Mouse (Mus musculus) left cerebral cortex, adult 2 months (tissue): ENCODE measurements around the gene Zfp30. TPM values are rescaled to one million over a fixed set of nuclear protein-coding genes. Genes with fewer than 3 reads are reported as not detected.

Experiments
- DNase-seq, 2 experiments: peaks; one replicate each; pipeline ENCODE4 v3.0.0; 2021 to 2022; ENCODE audit warnings: low spot score in 2 of 2, mixed read lengths in 1 of 2; ENCODE audit errors: extremely low spot score in 1 of 2
- H3K27ac ChIP-seq: fragments of 200-600 bp; 2 replicates; pipeline ENCODE4 v1.8.1; 2022
- H3K4me3 ChIP-seq: fragments of 200-600 bp; 2 replicates; pipeline ENCODE4 v1.8.1; 2022
- CTCF ChIP-seq: fragments of 200-600 bp; IDR thresholded peaks from 2 replicates; pipeline ENCODE4 v1.8.1; 2022; ENCODE audit warnings: antibody characterized with exemption, mild to moderate bottlenecking, moderate library complexity
- intact Hi-C: fragments of 180-260 bp; cut with DNase I; formaldehyde crosslinking; loops from one replicate; pipeline ENCODE4 v1.15.1; 2025
- long read RNA-seq, 2 experiments: library from polyadenylated mRNA; stranded (forward); transcript quantifications; one replicate each; pipeline ENCODE4 v2.0.0; 2021; ENCODE audit warnings: borderline mapping rate in 2 of 2
- total RNA-seq, 2 experiments: library from RNA; stranded (reverse); gene quantifications; 2 replicates each; pipeline ENCODE4 v1.2.3; 2021

Gene Zfp30
- 10 to 100 TPM; 11.7 to 12.3 TPM for total RNA-seq
- long read RNA-seq, experiment 1, partial matches to known transcripts, result 1 of 15 reads
- long read RNA-seq, experiment 1, other reads (novel, unspliced or antisense), result 9 of 15 reads
- long read RNA-seq, experiment 2, partial matches to known transcripts, result 3 of 9 reads
- long read RNA-seq, experiment 2, other reads (novel, unspliced or antisense), result 3 of 9 reads

GRCm38 (mm10) chr7:29783871-29784551 lies at the start of gene Zfp30:
TSS of gene Zfp30 (plus strand) at chr7:29783998.
- Histone ChIP-seq H3K4me3 (peak within 1 kb of the TSS; percentile 54), H3K27ac (peak within 1 kb of the TSS; percentile 83)
- no peak for TF ChIP-seq CTCF
- intact Hi-C loops, result loop anchor here (1.0 kb wide), 1 partner anchor 32 kb away; the partner anchor contains the start of gene Zfp790
- peak; percentile 84 for DNase-seq

DNA sequence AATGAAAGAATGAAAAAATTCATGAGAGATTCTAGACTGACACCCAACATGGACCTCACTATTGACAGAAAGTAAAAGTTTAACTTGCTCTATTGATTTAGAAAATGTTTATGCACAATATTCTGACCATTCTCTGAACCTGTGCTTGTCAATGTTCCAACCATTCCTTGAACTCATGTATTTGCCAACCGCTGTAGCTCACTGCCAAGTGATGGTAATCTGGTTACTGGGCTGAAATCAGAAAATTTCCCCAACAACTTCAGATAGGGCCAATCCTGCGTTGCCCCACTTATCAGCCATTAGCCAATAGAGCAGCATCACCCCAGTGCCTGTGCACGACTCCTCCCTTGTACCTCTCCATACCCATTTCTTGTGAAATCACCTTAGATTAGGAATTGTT lies 41.5 kb upstream of the Zfp30 start:
- intact Hi-C loops, result no loop called here

GRCm38 (mm10) chr7:29760476-29760875 lies 23.3 kb upstream of the Zfp30 start:
- Histone ChIP-seq H3K27ac (no peak overlapping the region), H3K4me3 (no peak overlapping the region)
- TF ChIP-seq CTCF, result no peak
- DNase-seq, result no peak
- intact Hi-C loops, result no loop called here

More for the DNA sequence above, 41.5 kb upstream of the Zfp30 start:
- H3K4me3 ChIP-seq, result no peak overlapping the region
- TF ChIP-seq CTCF, result no peak
- no peak overlapping the region for H3K27ac ChIP-seq
- no peak for DNase-seq

DNA sequence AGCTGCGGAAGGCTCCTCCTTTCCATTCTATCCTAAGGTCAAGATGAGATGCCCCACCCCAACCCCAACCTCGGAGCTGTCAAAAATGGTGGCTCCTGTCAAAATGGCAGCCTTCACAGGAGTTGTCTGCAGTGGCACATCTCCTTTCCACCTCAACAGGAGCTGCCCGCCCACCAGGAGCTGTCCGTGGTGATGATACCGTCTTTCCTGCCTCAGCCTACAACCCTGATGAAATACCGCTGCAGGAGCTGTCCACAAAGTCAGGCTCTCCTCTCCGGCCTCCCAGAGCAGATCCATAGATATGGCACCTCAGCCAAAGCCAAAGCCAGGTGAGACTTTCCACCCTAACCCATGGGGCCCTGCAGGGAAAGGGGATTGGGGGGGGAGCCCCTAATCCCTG lies 19.1 kb upstream of the Zfp30 start:
- Histone ChIP-seq H3K4me3 (no peak overlapping the region), H3K27ac (no peak overlapping the region)
- DNase-seq, result no peak
- intact Hi-C loops, result loop anchor here (5.0 kb wide), 2 partner anchors 88 to 143 kb away; partner anchors contain the start of genes Zfp27, Zfp383 and Zfp940
- TF ChIP-seq CTCF, result no peak

DNA sequence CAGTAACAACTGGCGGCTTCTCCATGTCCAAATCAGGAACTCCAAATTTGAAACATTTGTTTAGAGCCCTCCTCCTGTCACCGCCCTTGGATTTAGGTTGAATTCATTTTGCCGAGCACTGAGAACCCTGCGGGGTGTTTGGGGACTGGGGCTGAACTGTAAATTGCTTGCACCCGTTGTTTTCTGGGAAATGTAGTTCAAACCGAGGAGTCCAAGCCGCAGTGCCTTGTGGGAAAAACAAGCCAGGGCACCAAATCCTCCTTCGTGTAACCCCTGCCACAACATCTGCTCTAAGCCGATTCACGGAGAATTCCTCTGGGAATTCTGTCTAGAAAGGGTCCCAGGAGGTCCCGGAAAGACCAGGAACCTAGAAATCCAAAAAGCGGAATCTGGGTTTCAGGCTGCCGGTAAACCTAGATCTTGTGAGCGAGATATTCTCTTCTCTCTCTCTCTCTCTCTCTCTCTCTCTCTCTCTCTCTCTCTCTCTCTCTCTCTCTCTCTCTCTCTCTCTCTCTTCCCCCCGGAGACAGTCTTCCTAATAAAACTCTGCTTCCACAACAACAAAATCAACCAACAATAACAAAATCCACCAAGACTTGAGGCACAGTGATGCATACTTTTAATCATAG lies 16.6 kb upstream of the Zfp30 start:
- Histone ChIP-seq H3K27ac (peak overlapping the region; percentile 94), H3K4me3 (peak overlapping the region; percentile 90)
- no peak; the same call in 1 of the 2 replicates for TF ChIP-seq CTCF
- DNase-seq, result peak; percentile 82 to 85
- intact Hi-C loops, result loop anchor here (5.0 kb wide), 2 partner anchors 85 to 140 kb away; partner anchors contain the start of genes Zfp27, Zfp383 and Zfp940

DNA sequence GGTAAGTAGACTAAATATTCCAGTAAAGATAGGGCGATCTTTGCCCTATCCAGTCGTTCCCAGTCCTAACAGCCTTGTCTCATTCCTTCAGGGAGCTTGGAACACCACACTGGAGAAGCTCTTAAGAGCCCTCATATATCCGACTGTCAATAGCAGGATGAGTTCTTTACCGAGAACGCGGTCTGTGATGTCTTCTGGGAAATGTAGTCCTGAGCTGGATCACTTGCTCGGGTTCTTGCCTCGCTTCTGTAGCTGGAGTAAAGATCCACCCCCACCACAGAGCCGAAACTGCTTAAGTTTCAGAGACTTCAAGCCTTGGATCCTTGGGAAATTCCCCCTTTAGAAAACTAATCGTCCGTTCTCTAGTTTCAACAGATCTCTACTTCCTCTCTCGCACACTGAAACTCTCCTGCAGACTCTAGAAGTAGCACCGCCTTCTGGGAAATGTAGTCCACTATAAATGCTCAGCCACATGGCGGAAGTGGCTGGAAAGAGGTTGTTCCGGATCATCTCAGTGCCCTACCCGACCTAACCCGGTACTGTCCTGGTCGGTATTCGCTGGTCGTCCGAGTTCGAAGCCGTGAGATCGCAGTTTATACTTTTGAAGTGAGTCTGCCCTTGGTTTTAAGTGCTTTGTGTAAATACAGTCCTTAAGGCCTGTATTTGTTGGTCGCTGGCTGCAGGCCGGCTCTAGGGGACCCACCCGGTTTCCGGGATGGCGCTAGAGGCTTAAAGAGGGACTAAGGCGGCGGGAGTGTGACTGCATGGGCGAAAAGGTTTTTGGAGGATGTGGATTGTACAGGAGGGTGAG lies 15.5 kb upstream of the Zfp30 start, which contains the start of gene Zfp84:
Gene Zfp84, plus strand, starts transcription at position 463 of the 811 bp plus-strand sequence.
- H3K27ac ChIP-seq, result peak within 1 kb of the TSS; percentile 88
- intact Hi-C loops, result loop anchor here (1.0 to 5.0 kb wide), 3 partner anchors 48 to 139 kb away; partner anchors contain the start of genes Zfp27, Zfp383, Zfp790 and Zfp940
- peak; percentile 78 to 87 for DNase-seq
- peak within 1 kb of the TSS; percentile 90 for H3K4me3 ChIP-seq
- TF ChIP-seq CTCF, result no peak

GRCm38 (mm10) chr7:29768980-29769379 lies 14.8 kb upstream of the Zfp30 start:
- DNase-seq, result no peak
- H3K27ac ChIP-seq, result peak overlapping the region; percentile 88
- peak overlapping the region; percentile 90 for H3K4me3 ChIP-seq
- no peak for TF ChIP-seq CTCF
- intact Hi-C loops, result loop anchor here (1.0 to 5.0 kb wide), 3 partner anchors 47 to 138 kb away; partner anchors contain the start of genes Zfp27, Zfp383, Zfp790 and Zfp940

DNA sequence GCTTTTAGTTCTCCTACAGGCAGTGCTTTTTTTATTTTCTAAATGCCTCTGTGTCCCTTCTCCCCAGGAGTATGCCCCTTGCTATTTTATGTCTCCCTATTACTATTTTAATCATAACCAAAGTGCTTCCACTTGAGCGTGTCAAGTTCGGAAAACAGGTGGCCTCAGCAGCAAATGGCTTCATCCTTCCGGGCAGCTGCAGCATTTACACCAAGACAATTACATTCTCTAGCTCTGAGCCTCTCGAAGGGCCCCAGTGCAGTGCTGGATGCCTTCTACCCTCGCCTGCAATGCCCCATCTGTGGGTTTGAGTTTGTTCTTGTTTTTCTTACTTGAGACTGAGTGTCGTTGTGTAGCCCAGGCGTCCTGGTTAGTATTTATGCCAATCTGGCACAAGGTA lies 10.3 kb upstream of the Zfp30 start:
- Histone ChIP-seq H3K27ac (no peak overlapping the region), H3K4me3 (no peak overlapping the region)
- intact Hi-C loops, result no loop called here
- no peak for DNase-seq
- no peak for TF ChIP-seq CTCF

GRCm38 (mm10) chr7:29774371-29774770 lies 9.4 kb upstream of the Zfp30 start:
- H3K27ac ChIP-seq, result no peak overlapping the region
- no peak for TF ChIP-seq CTCF
- DNase-seq, result no peak
- no peak overlapping the region for H3K4me3 ChIP-seq
- intact Hi-C loops, result no loop called here

GRCm38 (mm10) chr7:29776568-29776967 lies 7.2 kb upstream of the Zfp30 start:
- DNase-seq, result no peak
- Histone ChIP-seq H3K27ac (no peak overlapping the region), H3K4me3 (no peak overlapping the region)
- no peak for TF ChIP-seq CTCF
- intact Hi-C loops, result no loop called here

DNA sequence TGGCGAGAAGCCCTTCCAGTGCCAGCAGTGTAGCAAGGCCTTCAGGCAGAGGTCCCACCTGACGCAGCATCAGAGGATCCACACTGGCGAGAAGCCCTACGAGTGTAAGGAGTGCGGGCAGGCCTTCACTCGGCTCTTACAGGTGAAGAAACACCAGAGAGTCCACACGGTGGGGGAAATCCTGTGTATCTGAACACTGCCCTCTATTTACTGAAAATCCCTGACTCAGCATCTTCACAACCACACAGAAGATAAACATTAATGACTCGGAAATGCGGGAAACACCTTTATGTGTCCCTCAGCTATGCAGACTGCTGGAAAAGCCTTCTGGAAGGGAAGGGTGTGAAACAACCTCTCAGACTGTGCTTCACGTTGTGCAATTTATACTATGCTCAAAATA lies 6.4 kb upstream of the Zfp30 start:
- Histone ChIP-seq H3K4me3 (no peak overlapping the region), H3K27ac (no peak overlapping the region)
- TF ChIP-seq CTCF, result no peak
- DNase-seq, result no peak
- intact Hi-C loops, result no loop called here
